Mouse (Mus musculus) yolk sac, embryonic 10.5 days (tissue): Measurements from ENCODE around the gene Serpinb6a.
"Not testable (repeated sequence)": the region's sequence is repeated elsewhere in the genome, so short reads cannot be mapped to it uniquely, and the experiment has no call there.

ENCODE experiments used
- DNase-seq: peaks from one replicate; pipeline ENCODE4 v3.0.0-alpha.2; 2017; ENCODE audit warnings: low spot score

The Serpinb6a gene

GRCm38 (mm10) chr13:33989625-33990024 is 13.0 kb downstream of the Serpinb6a start:
- DNase-seq = no peak

- DNase-seq = no peak
Observed at GRCm38 (mm10) chr13:33966574-33966973, 36.0 kb downstream of the Serpinb6a start.

GRCm38 (mm10) chr13:33966025-33966412 is 36.6 kb downstream of the Serpinb6a start:
- peak; percentile 48 for DNase-seq

GRCm38 (mm10) chr13:33965056-33966024 is 37.3 kb downstream of the Serpinb6a start:
- DNase-seq = peak; percentile 67

GRCm38 (mm10) chr13:33964206-33965046 is 38.2 kb downstream of the Serpinb6a start, which contains the start of gene Nqo2:
Gene Nqo2, plus strand, starts transcription at chr13:33964687.
- peak; percentile 90 for DNase-seq

GRCm38 (mm10) chr13:33959771-33960170 is 42.8 kb downstream of the Serpinb6a start:
- no peak for DNase-seq

- DNase-seq = no peak
Observed at GRCm38 (mm10) chr13:33956571-33957421, 45.8 kb downstream of the Serpinb6a start.

GRCm38 (mm10) chr13:33952947-33953346 is 49.6 kb downstream of the Serpinb6a start:
- DNase-seq = no peak

- no peak for DNase-seq
Observed at GRCm38 (mm10) chr13:33952075-33952449, 50.5 kb downstream of the Serpinb6a start.

- DNase-seq = no peak
Observed at GRCm38 (mm10) chr13:33951308-33952074, 51.1 kb downstream of the Serpinb6a start.

GRCm38 (mm10) chr13:33942212-33942779 is 60.3 kb downstream of the Serpinb6a start:
- no peak for DNase-seq

- no peak for DNase-seq
Observed at GRCm38 (mm10) chr13:33941288-33941808, 61.2 kb downstream of the Serpinb6a start.

GRCm38 (mm10) chr13:33937587-33937986 is 65.0 kb downstream of the Serpinb6a start:
- not testable (repeated sequence) for DNase-seq

GRCm38 (mm10) chr13:33937151-33937550 is 65.4 kb downstream of the Serpinb6a start:
- DNase-seq = no peak

- DNase-seq = peak; percentile 79
Observed at GRCm38 (mm10) chr13:33935465-33936181, 67.0 kb downstream of the Serpinb6a start.

GRCm38 (mm10) chr13:33934743-33935142 is 67.9 kb downstream of the Serpinb6a start:
- no peak for DNase-seq

GRCm38 (mm10) chr13:33930912-33931311 is 71.7 kb downstream of the Serpinb6a start:
- no peak for DNase-seq

- no peak for DNase-seq
Observed at GRCm38 (mm10) chr13:33930281-33930680, 72.3 kb downstream of the Serpinb6a start.

GRCm38 (mm10) chr13:33921699-33922098 is 80.9 kb downstream of the Serpinb6a start:
- peak; percentile 61 for DNase-seq

- DNase-seq = peak; percentile 22
Observed at GRCm38 (mm10) chr13:33921041-33921440, 81.6 kb downstream of the Serpinb6a start.
